Mouse (Mus musculus): Measurements from ENCODE around the gene Scrn3.

DNA sequence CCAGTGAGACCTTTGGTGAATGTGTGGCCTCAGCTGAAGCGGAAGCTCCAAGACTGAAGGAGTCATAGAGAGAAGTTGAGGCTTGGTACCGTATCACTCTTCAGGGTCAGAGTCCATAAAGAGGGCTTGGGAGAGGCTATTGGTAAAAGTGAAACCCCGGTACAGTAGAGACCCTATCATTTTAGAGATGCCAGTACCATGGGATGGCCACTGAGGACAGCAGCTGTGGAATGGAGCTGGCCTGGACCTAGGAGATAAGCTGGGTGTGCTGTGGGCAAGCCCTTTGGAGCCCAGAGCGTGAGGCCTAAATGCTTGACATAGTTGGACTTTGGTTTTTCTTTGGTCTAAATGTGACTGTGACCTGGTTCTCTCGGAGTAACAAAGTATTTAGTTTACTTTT is 47.5 kb downstream of the Scrn3 start:
- 0 out of 2 replicates have a peak, but pooled peaks have one; percentile 6 for TF ChIP-seq CTCF (IDR thresholded peaks at IDR 0.05; ENCODE audit: low read depth)
- peak; percentile 88 for TF ChIP-seq EP300 (IDR thresholded peaks at IDR 0.05; ENCODE audit: low read depth)

All from liver, postnatal 0 days (tissue).